Mouse (Mus musculus) urinary bladder, postnatal 14 days (tissue): ENCODE measurements at regions not wholly inside any gene's neighbourhood (a gene's known extent, or its start where the extent isn't known, plus 50 kb on each side); places are given as distances from the start of the nearest gene placed in this dataset.
A peak's percentile ranks its signal among the peaks of the same experiment; 100 is the strongest.
"Not testable (repeated sequence)": the region's sequence is repeated elsewhere in the genome, so short reads cannot be mapped to it uniquely, and the experiment has no call there.

Experiments
- DNase-seq: peaks from one replicate; pipeline ENCODE4 v3.0.0; 2021; ENCODE audit warnings: low spot score

DNA sequence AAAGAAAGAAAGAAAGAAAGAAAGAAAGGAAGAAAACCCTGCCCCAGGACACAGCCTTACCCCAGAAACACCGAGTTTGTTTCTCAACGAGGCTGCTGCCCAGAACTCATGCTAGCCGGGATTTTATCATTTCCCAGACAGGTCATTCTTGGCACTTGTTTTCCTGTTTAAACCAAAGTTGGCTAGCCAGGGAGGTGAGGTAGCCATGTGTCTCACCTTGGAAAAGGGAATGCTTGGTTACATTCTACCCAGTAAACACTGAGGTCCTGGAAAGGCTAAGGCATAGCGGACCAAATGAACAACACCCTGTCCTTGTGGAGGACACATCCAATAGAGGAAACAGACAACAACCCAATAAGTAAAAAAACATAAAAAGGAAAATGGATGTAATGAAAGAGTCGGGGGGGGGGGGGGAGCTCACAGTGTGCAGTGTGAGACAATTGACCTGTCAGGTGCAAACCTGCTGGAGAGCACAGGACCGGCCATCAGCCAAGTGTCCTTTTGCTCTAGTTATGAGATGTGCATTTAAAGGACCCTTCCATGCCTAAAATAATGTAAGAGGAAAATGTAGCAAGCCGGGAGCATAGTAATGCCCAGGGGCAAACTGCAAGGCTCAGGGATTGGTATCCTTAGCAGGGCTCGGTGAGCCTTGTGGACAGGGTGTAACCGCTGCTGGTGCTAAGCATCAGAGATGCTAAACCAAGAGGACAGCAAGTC lies 78.2 kb upstream of the Fzd7 start:
- DNase-seq = no peak

GRCm38 (mm10) chr1:59405370-59405769 lies 76.9 kb upstream of the Fzd7 start:
- no peak for DNase-seq

DNA sequence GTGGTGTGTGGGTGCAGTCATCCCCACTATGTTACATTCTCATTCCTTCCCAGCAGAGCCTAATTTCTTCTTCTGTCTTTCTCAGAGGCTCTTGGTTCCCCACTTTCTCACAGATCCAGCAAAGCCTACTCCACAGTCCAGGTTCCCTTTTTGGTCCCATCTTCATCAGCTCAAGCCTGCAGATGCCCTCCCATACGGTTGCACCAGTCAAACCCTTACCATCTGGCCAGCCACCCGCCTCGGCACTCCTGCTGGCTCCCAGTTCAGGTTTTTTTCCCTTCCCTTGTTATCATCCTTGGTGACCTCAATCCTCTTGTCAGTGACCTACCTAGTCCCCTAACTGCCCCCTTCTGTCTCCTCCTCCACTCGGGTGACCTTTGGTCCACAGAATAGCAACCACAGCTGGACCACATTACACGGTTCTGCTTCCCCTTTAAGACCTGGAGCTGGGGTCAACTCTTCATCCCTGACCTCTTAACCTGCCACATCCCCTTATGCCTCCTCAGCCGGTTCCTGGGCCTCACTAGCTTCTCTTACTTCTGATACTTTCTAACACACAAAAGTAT lies 75.4 kb upstream of the Fzd7 start:
- DNase-seq = no peak

DNA sequence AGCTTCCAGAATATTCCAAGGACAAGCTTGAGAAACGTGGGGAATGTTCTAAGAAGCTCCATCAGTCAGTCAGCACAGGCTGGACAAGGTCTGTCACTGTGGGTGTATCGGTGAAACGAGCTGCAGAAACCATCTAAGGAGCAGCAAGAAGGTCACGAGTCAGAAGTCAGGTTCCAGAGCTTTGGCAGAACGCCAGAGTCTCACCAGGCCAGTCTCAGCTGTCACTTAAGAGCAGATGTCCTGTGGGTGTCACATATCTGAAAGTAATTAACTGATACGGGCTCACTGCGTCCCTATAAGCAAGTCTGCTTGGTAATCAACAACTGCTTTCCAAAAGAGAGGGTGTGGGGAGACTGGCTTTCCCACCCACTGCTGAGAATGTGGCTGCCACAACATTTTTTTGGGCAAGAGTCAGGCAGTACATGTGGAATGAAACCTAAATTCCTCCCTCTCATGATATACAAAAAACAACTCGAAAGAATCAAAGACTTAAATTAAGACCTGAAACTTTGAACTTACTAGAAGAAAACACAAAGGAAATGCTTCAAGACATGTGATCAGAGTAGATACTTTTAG lies 72.6 kb upstream of the Fzd7 start:
- DNase-seq = peak; percentile 21

GRCm38 (mm10) chr1:59413264-59413663 lies 69.0 kb upstream of the Fzd7 start:
- no peak for DNase-seq

GRCm38 (mm10) chr1:59414401-59415210 lies 67.6 kb upstream of the Fzd7 start:
- DNase-seq = no peak

DNA sequence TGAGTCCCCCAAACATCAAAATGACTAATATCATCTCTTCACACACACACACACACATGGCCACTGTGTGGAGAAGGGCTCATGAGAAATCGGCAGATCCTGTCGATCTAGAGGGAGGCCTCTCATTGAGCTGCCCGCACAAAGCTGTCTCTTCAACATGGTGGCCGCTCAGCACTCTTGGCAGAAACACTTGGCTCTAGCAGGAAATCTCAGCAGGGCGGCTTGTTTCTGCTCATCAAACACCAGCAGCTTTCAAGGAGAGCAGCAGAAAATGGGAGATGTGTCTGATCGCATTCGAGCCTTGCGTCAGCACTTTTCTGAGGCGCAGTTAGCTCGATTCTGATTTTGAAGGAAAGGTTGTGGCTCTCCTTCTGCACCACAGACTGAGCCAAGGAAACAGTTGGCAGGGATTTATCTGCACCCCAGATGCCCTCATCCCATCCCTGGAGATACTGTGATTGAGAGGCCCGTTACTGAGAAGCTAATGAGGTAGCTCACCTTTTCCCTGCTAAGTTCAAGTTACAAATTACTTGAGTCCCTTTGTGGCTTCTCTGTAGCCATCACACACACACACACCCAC lies 66.4 kb upstream of the Fzd7 start:
- DNase-seq = no peak

DNA sequence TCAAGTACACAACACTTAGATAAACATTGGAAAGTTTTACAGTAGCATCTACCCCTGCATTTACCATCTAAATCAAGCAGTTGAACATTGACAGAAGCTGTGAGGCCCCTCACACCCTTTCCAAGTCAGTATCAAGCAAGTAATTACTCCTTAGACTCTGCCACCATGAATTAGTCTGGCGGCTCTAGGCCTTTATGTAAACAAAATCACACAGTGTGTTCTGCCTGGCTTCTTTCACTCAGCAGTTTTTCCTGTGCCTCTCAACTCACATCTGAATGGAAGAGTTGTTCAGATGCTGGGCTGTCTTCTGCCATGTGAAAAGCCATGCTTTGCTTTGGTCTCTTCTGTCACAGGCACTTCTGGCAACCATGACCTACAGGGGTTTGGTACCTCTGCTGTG lies 64.9 kb upstream of the Fzd7 start:
- no peak for DNase-seq

DNA sequence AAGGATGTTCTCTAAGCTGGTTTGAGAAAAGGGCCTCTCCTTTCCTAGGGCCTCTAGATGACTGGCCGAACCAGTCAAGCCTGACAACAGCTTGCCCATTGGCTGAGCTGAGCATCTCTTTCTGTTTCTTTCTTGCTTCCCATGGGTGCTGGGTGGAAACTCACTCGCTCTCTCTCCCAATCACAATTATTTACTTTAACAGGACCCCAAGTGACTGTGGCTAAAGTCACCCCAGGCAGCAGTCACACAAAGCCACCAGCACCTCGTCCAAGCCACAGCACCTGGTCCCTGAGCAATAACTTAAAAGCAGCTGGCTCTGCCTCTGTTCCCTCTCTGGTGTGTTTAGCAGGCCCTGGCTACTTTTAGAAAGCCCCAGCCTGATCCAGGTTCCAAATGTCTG lies 64.3 kb upstream of the Fzd7 start:
- no peak for DNase-seq

DNA sequence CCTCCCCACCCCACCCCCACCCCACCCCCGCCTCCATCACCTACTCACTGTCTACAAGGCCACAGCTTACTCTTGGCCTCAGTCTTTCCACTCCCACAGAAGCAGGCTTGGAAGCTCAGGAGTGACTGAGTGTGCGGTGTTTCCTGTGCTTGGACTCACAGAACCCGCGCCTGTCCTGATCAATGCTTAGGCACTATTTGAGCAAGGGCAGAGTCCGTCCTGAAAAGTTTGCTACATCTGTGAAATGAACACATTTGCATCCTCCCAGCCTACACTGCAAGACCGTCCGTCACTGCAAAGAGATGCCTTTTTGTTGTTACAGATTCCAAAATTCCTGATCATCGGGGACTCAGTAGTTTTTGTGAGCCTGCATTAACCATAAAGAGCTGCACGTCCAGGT lies 63.5 kb upstream of the Fzd7 start:
- no peak for DNase-seq

DNA sequence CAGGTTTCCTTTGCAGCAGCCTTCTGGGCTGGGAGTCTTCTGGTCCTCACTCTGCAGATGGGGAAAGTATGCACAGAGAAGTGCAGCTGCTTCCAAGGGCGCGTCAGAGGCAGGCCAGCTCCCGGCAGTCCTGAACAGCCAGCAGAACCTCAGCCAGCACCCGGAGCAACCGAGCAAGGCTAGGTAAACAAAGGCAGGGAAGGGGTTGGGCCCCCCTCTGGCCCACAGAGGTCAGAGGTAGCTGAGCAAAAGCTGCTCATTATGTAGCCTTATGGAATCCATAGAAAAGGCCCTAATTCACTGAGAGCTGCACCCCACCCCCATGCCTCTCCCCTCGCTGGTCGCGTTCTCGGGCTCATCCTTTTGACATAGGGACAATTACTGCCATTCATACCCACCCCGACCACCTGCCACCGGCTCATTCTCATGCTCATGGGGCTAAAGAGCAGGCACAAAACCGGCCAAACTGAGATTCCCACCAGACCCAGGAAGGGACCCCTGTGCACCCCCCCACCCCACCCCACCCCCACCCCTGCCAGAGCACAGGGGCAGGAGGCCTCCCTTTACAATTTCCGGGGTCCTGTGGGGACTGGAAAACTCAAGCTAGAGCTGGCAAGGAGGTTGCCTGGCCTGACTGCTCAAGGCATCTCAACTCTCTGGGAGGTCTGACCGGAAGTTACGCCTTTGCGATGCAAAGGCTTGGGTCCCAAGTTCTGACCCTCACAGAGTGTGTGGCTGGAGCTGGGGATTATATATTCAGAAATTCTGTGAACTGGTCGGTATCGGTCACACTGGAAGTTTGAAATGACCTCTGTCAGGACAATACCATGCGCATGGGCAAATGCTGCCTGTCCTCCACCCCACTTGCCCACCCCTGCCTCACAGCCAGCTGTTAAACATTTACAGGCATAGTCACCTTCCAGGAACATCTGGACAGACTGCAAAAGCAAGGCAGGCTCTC lies 59.0 kb upstream of the Fzd7 start:
- peak; percentile 53 for DNase-seq

DNA sequence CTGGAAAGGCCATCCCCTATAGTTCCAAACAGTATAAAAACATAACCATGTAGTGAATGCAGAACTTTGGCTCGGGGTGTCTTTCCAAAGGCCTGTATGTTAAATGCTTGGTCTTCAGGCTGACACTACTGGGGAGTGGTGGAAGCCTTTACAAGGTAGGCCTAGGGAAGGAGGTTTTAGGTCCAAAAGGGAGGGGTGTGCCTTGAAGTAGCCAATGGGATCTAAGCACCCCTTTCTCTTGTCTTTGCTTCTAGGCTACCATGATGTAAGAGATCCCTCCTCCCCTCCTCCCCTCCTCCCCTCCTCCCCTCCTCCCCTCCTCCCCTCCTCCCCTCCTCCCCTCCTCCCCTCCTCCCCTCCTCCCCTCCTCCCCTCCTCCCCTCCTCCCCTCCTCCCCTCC lies 56.5 kb upstream of the Fzd7 start:
- DNase-seq = not testable (repeated sequence)

DNA sequence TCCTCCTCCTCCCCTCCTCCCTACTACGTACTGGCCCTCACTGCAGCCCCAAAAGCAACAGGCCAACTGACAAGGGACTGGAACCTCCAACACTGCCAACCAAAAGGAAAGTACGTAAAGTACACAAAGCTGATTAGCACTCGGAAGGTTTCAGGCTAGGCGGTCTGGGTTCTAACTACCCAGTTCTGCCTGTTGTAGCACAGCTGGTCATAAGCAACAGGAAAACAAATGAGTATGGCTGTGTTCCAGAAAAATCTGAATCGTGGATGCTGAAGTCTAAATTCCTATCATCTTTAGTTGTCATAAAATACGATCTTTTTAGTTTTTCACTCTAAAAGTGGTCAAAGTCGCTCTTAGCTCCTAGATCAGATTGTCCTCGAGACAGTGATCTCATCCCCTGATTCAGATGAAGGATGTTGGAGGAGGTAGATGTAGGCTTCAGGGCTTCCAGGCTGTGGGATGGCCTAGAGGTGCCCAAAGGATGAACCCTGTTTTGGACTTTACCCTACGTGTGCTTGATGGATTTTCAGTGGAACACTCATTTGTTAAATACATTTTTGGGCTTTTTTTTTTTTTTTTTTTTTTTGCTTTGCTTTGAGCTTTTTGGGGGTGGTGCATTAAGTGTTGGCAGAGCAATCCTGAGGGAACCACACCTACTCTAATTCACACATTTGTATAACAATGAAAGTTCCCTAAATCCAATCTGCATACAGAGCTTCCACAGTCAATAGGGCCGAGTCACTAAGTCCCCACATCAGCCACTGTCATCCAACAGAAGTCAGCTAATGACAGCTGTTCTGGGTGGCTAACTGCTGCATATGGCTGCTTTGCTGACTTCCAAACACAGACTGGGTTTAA lies 55.6 kb upstream of the Fzd7 start:
- no peak for DNase-seq

- no peak for DNase-seq
Measured at GRCm38 (mm10) chr1:59427204-59427557, 55.0 kb upstream of the Fzd7 start.

- DNase-seq = no peak
Measured at GRCm38 (mm10) chr1:59429289-59429688, 52.9 kb upstream of the Fzd7 start.

GRCm38 (mm10) chr1:59430234-59430633 lies 52.0 kb upstream of the Fzd7 start:
- no peak for DNase-seq

DNA sequence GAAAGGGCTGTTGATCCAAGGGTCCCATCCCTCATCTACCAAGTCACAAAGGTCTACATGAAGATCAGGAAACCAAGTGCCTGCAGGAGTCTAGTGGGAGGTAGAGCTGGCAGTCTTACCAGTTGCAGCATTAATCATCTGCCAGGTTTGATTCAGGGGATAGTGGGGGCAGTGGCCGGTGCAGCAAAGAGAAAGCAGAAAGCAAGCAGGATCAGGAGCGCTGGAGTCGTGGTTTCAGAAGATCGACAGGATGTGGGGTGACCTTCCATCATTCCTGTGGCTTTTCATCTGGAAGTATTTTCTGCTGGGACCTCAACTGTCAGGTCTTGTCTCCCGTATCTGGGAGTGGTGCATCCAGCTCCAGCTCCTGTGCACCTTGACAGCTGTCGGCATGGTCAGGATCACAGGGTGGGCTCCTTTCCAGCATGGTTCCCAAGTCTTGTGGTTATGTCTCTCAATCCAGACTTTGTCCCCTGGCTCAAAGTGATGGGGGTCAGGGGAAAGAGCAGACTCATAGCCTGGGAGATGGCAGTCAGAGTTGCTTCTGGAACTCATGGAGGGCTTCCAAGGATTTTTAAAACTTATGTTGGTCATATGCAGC lies 51.2 kb upstream of the Fzd7 start:
- no peak for DNase-seq
